Mouse (Mus musculus): ENCODE measurements around the gene Cd300ld3.

- TF ChIP-seq CTCF (IDR thresholded peaks at IDR 0.05; ENCODE audit: borderline replicate concordance, extremely low read depth, insufficient read depth, insufficient read length) (no peak), POLR2A (IDR thresholded peaks at IDR 0.05; ENCODE audit: borderline replicate concordance, extremely low read depth, insufficient read depth, insufficient read length, poor library complexity, severe bottlenecking) (no peak)
Measured at GRCm38 (mm10) chr11:115059797-115060196, 11.6 kb upstream of the Cd300ld3 start.
